Mouse (Mus musculus) E14TG2a.4 (cell line): Measurements from ENCODE around the gene Flt1.
"Not testable (repeated sequence)": the region's sequence is repeated elsewhere in the genome, so short reads cannot be mapped to it uniquely, and the experiment has no call there.

Source experiments
- H3K27me3 ChIP-seq: 2 replicates; pipeline ENCODE4 v1.6.1; 2014; ENCODE audit warnings: low read length, control low read depth; ENCODE audit not compliant: insufficient read depth
- H3K36me3 ChIP-seq: 2 replicates; pipeline ENCODE4 v1.6.1; 2014; ENCODE audit warnings: low read length, control low read depth; ENCODE audit not compliant: insufficient read depth
- H3K4me1 ChIP-seq: replicated peaks from 2 replicates; pipeline ENCODE4 v1.6.1; 2014; ENCODE audit warnings: low read depth, low read length, control low read depth
- H3K4me3 ChIP-seq: replicated peaks from 2 replicates; pipeline ENCODE4 v1.5.1; 2014; ENCODE audit warnings: mild to moderate bottlenecking, low read length
- H3K9me3 ChIP-seq: 2 replicates; pipeline ENCODE4 v1.6.1; 2014; ENCODE audit warnings: low read length, control low read depth
- CTCF ChIP-seq: conservative IDR thresholded peaks from 2 replicates; pipeline ENCODE4 v1.5.1; 2014; ENCODE audit warnings: low read length
- NANOG ChIP-seq: IDR thresholded peaks from 2 replicates; pipeline ENCODE4 v1.6.1; 2014; ENCODE audit warnings: borderline replicate concordance, low read length, mixed read lengths
- POU5F1 ChIP-seq: IDR thresholded peaks from 2 replicates; pipeline ENCODE4 v1.6.1; 2014; ENCODE audit warnings: low read length, borderline replicate concordance

Gene Flt1

DNA sequence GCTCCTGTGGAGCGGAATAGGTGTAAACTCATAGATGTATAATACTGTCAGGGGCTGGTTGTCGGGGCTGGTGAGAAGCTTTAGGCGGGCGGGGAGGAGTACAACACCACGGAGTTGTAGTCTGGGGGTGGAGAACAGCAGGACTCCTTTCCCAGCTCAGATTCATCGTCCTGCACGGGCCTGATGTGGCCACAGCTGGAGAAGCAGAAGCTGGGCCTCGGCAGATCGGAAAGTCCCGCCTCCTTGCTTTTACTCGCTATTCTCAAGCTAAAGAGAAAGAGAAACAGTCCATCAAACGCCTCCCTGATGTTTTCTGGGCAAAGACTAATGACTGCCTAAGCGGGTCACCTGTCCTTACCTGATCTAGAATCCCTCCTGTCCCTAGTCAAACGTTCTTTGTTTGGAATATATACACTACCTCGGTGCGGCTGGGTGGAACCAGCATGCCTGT is 161.6 kb downstream of the Flt1 start:
- H3K27me3 ChIP-seq: peaks cover 4% of the 10 kb centered on the region; the same call in 1 of the 2 replicates
- H3K4me3 ChIP-seq: 0 out of 2 replicates have a peak overlapping the region, but pooled peaks have one; percentile 17
- TF ChIP-seq CTCF (no peak), NANOG (no peak), POU5F1 (no peak)
- H3K4me1 ChIP-seq: peaks cover 17% of the 10 kb centered on the region
- no peaks in the 10 kb centered on the region for H3K9me3 ChIP-seq
- no peaks in the 10 kb centered on the region for H3K36me3 ChIP-seq

DNA sequence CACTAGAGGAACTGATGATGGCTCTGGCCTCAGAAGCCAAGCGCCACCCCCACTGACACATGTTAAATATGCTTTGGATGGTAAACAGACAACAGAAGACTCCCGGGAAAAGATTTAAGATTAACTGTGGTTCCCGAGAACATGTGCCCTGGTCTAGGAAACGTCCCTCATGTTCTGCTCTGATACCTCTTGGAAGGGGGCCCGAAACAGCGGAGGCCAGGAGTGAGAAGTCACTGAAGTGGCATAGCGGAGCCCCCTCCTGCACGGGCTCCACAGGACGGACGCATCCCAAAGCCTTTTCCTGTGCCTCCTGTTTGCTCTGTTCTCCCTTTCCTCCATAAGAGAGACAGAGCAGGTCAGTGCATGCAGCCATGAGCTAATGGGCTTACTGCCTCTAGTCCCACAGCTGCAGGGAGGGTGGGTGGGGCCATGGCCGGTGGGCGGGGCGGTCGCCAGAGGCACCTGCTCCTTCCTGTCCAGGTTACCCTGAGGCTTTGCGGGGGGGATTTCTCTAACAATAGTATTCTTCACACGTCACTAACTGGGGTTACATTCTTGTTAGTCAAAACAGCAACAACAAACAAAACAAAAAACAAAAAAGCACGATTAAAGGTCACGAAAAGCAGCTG is 162.2 kb downstream of the Flt1 start:
- Histone ChIP-seq H3K4me1 (peaks cover 17% of the 10 kb centered on the region), H3K36me3 (no peaks in the 10 kb centered on the region), H3K27me3 (peaks cover 4% of the 10 kb centered on the region; the same call in 1 of the 2 replicates), H3K4me3 (0 out of 2 replicates have a peak overlapping the region, but pooled peaks have one; percentile 17), H3K9me3 (no peaks in the 10 kb centered on the region)
- TF ChIP-seq CTCF (no peak), POU5F1 (no peak), NANOG (no peak)

DNA sequence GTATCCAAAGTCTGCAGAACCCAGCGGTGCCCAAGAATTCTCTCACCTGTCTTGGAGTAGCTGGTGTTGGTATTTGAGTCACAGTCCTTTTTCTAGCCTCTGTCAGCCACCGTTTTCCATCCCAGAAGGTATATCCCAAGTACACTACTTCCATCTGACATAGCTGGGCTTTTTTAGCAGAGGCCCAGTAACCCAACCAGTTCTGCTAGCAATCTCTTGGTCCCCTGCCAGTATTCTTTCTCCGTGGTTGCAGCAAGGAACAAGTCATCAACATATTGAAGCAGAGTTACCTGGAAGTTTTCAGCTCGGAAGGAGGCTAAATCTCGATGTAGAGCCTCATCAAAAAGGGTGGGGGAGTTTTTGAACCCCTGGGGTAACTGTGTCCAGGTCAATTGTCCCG is 168.2 kb downstream of the Flt1 start:
- not testable (repeated sequence) for H3K9me3 ChIP-seq, H3K4me1 ChIP-seq, H3K36me3 ChIP-seq, H3K4me3 ChIP-seq, H3K27me3 ChIP-seq

DNA sequence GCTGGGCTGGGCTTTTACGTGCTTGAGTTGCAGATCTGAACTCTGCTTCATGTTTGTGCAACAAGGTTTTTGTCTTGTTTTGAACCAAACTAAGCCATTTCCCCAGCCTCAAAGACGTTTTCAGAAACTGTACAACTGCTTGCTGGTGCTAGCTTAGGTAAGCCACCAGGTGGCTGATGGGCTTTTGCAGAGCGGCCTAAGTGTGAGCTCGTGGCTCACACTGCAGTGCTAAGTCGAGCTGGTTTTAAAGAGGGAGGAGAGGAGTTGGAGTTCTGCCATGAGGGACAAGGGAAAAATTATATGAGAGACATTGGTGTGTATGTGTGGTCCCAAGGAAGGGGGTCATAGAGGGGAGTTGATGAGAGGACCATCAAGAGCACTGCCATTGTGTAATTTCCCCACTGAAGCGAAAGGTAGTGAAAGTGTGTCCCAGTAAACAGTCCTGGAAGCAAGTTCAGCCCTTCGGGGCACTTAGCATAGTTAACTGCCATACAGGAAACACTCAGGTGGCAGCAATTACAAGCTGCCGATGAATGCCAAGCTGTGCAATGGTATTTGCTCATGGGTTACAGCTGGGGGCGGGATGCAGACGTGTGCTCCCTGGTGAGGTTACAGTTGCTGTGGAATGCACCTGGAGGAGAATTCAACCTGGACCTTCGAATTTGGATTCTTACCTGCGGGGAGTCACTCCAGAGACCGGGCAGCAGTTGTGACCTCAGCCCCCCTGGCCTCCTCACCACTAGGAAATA is 173.8 kb downstream of the Flt1 start:
- TF ChIP-seq CTCF (no peak), POU5F1 (no peak), NANOG (no peak)
- Histone ChIP-seq H3K4me3 (no peak overlapping the region), H3K36me3 (peaks cover 34% of the 10 kb centered on the region), H3K27me3 (no peaks in the 10 kb centered on the region), H3K9me3 (no peaks in the 10 kb centered on the region), H3K4me1 (peaks cover 30% of the 10 kb centered on the region)

DNA sequence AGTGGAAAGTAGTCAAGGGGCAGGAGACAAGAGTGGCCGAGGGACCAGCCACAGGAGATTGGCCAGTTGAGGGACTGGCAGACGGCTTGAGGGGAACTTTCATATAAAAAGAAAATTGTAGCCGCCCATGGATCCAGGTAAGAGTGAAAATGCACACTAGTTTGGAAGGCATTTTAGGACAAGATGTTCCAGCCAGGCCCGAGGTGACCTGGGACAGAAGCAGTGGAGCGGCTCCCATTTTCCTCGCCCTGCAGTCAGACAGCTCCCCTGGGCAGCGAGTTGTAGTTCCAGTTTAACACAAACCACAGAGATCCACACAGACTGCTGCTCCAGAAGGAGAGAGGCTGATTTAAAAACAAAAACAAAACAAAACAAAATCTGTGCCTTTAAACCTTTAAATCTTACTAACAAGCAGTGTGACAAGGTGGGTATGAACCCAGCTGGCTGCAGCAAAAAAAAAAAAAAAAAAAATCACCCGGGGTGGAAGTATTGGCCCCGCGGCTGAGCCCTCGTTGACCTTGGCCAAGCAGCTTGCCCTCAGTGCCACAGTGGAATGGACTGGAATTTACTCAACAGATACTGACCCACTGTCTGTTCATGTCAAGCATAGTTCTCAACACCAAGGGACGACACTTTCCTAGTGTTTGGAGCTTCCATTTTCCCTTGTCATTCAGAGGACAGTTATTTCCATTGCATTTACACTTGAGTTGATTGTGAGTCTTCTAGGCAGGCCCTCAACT is 176.6 kb downstream of the Flt1 start:
- no peaks in the 10 kb centered on the region for H3K9me3 ChIP-seq
- no peaks in the 10 kb centered on the region for H3K27me3 ChIP-seq
- peaks cover 58% of the 10 kb centered on the region for H3K36me3 ChIP-seq
- peaks cover 28% of the 10 kb centered on the region for H3K4me1 ChIP-seq
- no peak overlapping the region for H3K4me3 ChIP-seq
- no peak for TF ChIP-seq CTCF
- TF ChIP-seq POU5F1: no peak
- no peak for TF ChIP-seq NANOG

DNA sequence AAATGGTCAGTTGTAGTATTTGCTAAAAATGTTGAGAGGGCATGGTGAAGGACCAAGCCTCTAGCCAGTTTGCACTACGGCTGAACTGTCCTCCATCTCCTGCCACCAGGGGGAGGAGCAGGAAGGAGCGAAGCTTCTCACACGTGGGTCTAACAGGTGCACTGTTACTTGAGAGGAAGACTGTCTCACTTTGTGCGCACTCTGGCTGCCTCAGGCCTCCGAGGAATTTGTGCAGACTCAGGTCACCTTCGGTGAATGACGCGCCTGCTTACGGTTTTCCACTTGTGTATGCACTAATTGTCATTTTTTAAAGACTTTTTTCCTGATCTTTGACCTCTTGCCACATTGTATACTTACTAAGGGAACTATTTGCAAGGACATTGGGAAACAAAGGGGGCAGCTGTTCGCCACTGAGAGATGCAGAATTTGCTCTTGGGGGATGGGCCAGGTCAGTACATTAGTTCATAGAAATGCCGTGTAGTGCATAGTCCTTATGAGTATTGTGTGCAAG is 180.0 kb downstream of the Flt1 start:
- peak; percentile 34 for TF ChIP-seq CTCF
- TF ChIP-seq NANOG: no peak
- Histone ChIP-seq H3K9me3 (no peaks in the 10 kb centered on the region), H3K27me3 (no peaks in the 10 kb centered on the region), H3K4me1 (peaks cover 24% of the 10 kb centered on the region), H3K36me3 (peaks cover 85% of the 10 kb centered on the region), H3K4me3 (no peak overlapping the region)

DNA sequence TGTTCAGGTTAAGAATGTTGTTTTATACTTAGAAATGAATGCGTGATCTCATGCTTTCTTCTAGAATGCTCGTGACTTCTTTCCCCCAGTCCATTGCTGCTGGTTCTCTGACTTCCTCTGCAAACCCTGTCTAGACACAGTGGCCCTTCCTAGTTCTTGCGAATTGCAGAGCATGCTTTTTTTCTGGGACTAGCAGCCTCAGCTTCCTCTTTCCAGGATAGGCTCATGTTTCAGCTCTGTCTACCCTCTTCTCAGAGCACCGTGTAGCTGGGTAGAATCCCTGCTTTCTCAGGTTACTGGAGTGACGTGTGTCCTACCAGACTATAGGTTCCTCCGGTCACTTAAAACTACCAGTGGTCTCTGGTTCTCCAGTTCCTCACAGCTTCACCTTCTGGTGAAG is 183.5 kb downstream of the Flt1 start:
- no peak overlapping the region for H3K4me3 ChIP-seq
- H3K36me3 ChIP-seq: peaks cover 87% of the 10 kb centered on the region
- no peaks in the 10 kb centered on the region for H3K27me3 ChIP-seq
- TF ChIP-seq NANOG (no peak), CTCF (no peak), POU5F1 (no peak)
- peaks cover 7% of the 10 kb centered on the region; the same call in 1 of the 2 replicates for H3K4me1 ChIP-seq
- no peaks in the 10 kb centered on the region for H3K9me3 ChIP-seq

DNA sequence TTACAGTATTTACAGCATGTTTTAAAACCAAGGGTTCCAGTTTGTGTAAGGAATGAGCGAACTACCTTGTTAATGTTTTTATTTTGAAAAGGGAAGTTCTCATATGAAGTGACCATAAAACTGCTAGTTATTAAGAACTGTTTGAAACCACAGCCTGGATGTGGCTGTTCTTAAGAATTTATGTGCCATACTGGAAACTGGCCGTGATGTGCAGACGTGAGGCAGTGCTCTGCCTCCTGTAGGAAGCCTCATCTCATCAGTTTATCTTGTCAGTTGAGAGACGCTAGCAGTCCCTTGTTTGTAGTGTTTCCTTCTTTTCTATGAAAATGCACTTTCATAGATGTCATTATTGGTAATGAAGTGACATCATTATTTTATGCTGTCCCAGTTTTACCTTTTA is 186.0 kb downstream of the Flt1 start:
- TF ChIP-seq POU5F1: no peak
- TF ChIP-seq NANOG: no peak
- no peak for TF ChIP-seq CTCF
- peaks cover 86% of the 10 kb centered on the region for H3K36me3 ChIP-seq
- no peaks in the 10 kb centered on the region for H3K4me1 ChIP-seq
- no peaks in the 10 kb centered on the region for H3K9me3 ChIP-seq
- H3K4me3 ChIP-seq: no peak overlapping the region
- H3K27me3 ChIP-seq: no peaks in the 10 kb centered on the region
